Mouse (Mus musculus): Measurements from ENCODE around the gene Tmc5.

DNA sequence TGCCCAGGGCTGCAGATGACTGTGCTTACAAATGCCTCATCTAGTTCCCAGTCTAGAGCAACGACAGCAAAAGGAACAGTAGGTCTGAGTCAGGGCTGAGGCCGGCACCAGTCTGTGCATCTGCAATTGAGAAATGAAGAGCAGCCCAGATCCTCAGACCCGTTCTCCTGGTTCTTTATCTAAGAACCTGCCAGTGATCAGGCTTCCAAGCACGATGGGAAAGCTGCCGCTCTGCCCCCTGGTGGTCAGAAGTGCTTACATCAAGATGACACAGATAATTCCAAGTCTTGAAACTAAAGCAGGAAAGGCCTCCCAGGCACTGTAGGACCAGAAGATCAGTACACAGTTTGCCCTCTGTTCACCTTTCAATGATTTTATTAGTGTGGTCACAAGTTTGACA, 91.1 kb downstream of the Tmc5 start:
- TF ChIP-seq TCF3 (IDR thresholded peaks at IDR 0.05; ENCODE audit: insufficient read length, low read depth): no peak
- TF ChIP-seq POLR2A (IDR thresholded peaks at IDR 0.05; ENCODE audit: insufficient read length, low read depth): no peak
- no peak for TF ChIP-seq USF1 (IDR thresholded peaks at IDR 0.05; ENCODE audit: low read depth)
- no peak for TF ChIP-seq TCF12 (IDR thresholded peaks at IDR 0.05; ENCODE audit: insufficient read depth, poor library complexity, severe bottlenecking)
- TF ChIP-seq MYOD1 (IDR thresholded peaks at IDR 0.05; ENCODE audit: control insufficient read depth in 1 of 3, insufficient read length in 2 of 3, low read depth in 2 of 3): no peak
- no peak for TF ChIP-seq E2F4 (IDR thresholded peaks at IDR 0.05; ENCODE audit: insufficient read depth)
- TF ChIP-seq MYOG (IDR thresholded peaks at IDR 0.05; ENCODE audit: control insufficient read depth in 1 of 3, insufficient read depth in 1 of 3, insufficient read length in 2 of 3, low read depth in 2 of 3): no peak
- no peak for TF ChIP-seq MAX (IDR thresholded peaks at IDR 0.05; ENCODE audit: low read depth)
- no peak for TF ChIP-seq REST (IDR thresholded peaks at IDR 0.05; ENCODE audit: insufficient read depth, insufficient read length)
- no peak for TF ChIP-seq POLR2AphosphoS2 (IDR thresholded peaks at IDR 0.05; ENCODE audit: insufficient read length, low read depth)
- TF ChIP-seq CEBPB (IDR thresholded peaks at IDR 0.05; ENCODE audit: insufficient read depth, poor library complexity, severe bottlenecking): no peak
- no peak for TF ChIP-seq SRF (IDR thresholded peaks at IDR 0.05; ENCODE audit: control insufficient read depth, insufficient read length, low read depth)
